Mouse (Mus musculus) stomach, embryonic 14.5 days (tissue): ENCODE measurements around the gene Tcp11. TPM values are rescaled to one million over a fixed set of nuclear protein-coding genes. Genes with fewer than 3 reads are reported as not detected.
A peak's percentile ranks its signal among the peaks of the same experiment; 100 is the strongest.

Source experiments
- ATAC-seq: fragments of 200-750 bp; cut with Nextera tagmentation; 2 replicates; pipeline ENCODE4 v1.8.0; 2017; ENCODE audit warnings: low read depth, moderate TSS enrichment; ENCODE audit not compliant: insufficient number of reproducible peaks, insufficient read depth, low FRiP score
- H3K27ac ChIP-seq: fragments of 300-500 bp; sonication (generic); 2 replicates; pipeline ENCODE4 v1.5.1; 2014; ENCODE audit warnings: mild to moderate bottlenecking, low read length, moderate library complexity, mixed read lengths
- H3K27me3 ChIP-seq: fragments of 300-500 bp; sonication (generic); 2 replicates; pipeline ENCODE4 v1.6.1; 2014; ENCODE audit warnings: low read length, control low read depth, mixed read lengths; ENCODE audit not compliant: control insufficient read depth, insufficient read depth
- H3K36me3 ChIP-seq: fragments of 300-500 bp; sonication (generic); 2 replicates; pipeline ENCODE4 v1.6.1; 2014; ENCODE audit warnings: mild to moderate bottlenecking, control low read depth, low read length, moderate library complexity, mixed read lengths; ENCODE audit not compliant: control insufficient read depth, insufficient read depth
- H3K4me1 ChIP-seq: fragments of 300-500 bp; sonication (generic); 2 replicates; pipeline ENCODE4 v1.6.1; 2014; ENCODE audit warnings: low read length, control low read depth, mixed read lengths; ENCODE audit not compliant: control insufficient read depth, insufficient read depth
- H3K4me2 ChIP-seq: fragments of 300-500 bp; sonication (generic); replicated peaks from 2 replicates; pipeline ENCODE4 v1.6.1; 2014; ENCODE audit warnings: low read depth, low read length, control low read depth
- H3K4me3 ChIP-seq: fragments of 300-500 bp; sonication (generic); 2 replicates; pipeline ENCODE4 v1.5.1; 2014; ENCODE audit warnings: low read depth, low read length, control low read depth
- H3K9ac ChIP-seq: fragments of 300-500 bp; sonication (generic); replicated peaks from 2 replicates; pipeline ENCODE4 v1.6.1; 2014; ENCODE audit warnings: low read depth, mild to moderate bottlenecking, control low read depth, low read length, moderate library complexity, mixed read lengths
- H3K9me3 ChIP-seq: fragments of 300-500 bp; sonication (generic); 2 replicates; pipeline ENCODE4 v1.6.1; 2016; ENCODE audit warnings: low read depth, low read length, control low read depth; ENCODE audit not compliant: control insufficient read depth
- WGBS: fragments of 180-500 bp; shearing (Covaris S2); extraction: QIAGEN DNeasy Blood & Tissue Kit; methylation state at CpG from one replicate; pipeline ENCODE4 v1.1.7; 2014; 5-methylcytosine and 5-hydroxymethylcytosine counted together
- polyA plus RNA-seq: library from polyadenylated mRNA; unstranded; fragments of >200 nt; fragmentation: Nextera tagmentation; extraction: Ambion mirVana; gene quantifications from 2 replicates; pipeline ENCODE4 v1.2.1, GENCODE M21; 2014

Tcp11 gene
- polyA plus RNA-seq: 2.3 and 2.9 TPM in 2 replicates

DNA sequence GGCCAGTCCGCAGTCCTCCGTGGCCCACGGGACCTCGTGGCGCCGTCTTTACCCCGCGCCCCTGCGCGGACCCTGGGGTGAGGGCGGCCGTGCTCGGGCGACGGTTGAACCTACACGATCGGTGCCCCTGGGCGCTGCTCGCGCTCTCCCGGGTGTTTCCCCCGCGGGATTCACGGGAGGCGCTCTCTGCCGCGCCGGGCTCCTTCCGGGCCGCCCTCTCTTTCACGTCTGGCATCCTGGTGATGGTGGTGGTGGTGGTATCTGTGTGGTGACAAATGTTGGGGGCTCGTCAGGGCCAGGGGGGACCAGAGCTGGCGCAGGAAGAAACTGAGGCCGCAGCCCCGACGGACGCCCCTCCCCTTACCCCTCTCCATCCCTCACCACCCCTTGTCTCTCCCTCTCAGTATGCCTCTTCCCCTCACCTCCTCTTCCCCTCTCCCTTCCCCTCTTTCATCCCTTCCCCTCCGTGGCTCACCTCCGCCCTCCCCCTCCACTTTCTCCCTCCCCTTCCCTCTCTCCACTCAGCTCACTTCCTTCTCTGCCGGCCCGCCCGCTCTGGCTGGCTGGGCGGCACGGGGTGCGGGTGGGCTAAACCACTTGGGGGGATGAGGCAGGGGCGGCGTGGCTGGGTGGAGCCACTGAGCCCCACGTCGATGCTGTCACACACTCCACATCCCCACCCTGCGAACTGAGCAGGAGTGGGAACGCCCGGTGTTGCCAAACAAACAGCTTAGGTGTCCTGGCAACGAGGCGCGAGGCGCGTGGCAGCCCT lies at the start of gene Tcp11:
TSS of gene Tcp11 (minus strand) at position 595 of the 772 bp plus-strand sequence.
- ATAC-seq: peak; percentile 87
- Histone ChIP-seq H3K27me3 (no peaks in the 10 kb centered on the region), H3K9ac (peak within 1 kb of the TSS; percentile 55), H3K36me3 (no peaks in the 10 kb centered on the region), H3K4me2 (peak within 1 kb of the TSS; percentile 100), H3K27ac (0 out of 2 replicates have a peak within 1 kb of the TSS, but pooled peaks have one; percentile 27), H3K4me1 (peaks cover 12% of the 10 kb centered on the region; the same call in 1 of the 2 replicates), H3K9me3 (no peaks in the 10 kb centered on the region), H3K4me3 (peak within 1 kb of the TSS; percentile 59)
- WGBS: 1% methylated on average over 53 of the region's 57 CpGs

DNA sequence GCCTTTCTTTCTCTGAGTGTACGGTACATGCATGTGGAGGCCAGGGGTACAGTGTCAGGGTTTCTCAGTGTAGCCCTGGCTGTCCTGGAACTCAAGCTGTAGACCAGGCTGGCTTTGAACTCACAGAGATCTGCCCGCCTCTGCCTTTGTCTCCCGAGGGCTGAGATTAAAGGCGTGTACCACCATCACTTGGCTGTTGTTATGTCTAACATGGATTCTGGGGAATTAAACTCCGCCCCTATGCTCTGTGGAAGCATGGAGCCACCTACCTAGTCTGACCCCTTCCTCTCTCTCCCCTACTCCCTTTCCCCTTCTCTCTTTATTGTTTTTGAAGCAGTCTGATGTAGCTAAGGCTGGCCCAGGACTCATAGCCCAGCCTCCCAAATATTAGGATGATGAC lies 49.4 kb upstream of the Tcp11 start:
- no peaks in the 10 kb centered on the region for H3K27me3 ChIP-seq
- ATAC-seq: no peak
- 95% methylated on average over 5 of the region's 5 CpGs for WGBS
- no peaks in the 10 kb centered on the region for H3K9me3 ChIP-seq
- H3K4me3 ChIP-seq: no peak overlapping the region
- H3K36me3 ChIP-seq: no peaks in the 10 kb centered on the region
- H3K4me1 ChIP-seq: no peaks in the 10 kb centered on the region
- H3K27ac ChIP-seq: no peak overlapping the region
- no peak overlapping the region for H3K9ac ChIP-seq
- H3K4me2 ChIP-seq: no peak overlapping the region

DNA sequence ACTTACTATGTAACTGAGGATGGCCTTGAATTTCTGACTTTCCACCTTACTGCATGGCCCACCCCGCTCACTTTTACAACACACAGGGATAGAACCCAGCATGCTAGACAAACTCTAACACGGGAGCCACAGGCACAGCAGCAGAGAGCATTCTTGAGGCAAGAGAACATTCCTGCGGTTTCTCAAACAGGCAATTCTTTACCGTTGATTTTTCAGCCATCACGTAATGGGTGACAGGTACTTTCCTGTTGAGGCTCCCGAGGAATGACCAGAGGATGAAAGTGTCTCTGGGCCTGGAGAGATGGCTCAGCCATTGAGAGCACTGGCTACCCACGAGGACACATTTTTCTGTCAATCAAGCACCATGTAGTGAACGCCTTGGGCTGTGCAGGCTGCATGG lies 43.9 kb upstream of the Tcp11 start:
- 54% methylated on average over 8 of the region's 8 CpGs for whole genome bisulfite sequencing
- H3K9me3 ChIP-seq: no peaks in the 10 kb centered on the region
- no peak overlapping the region for H3K9ac ChIP-seq
- H3K27me3 ChIP-seq: no peaks in the 10 kb centered on the region
- no peaks in the 10 kb centered on the region for H3K36me3 ChIP-seq
- no peak overlapping the region for H3K27ac ChIP-seq
- H3K4me3 ChIP-seq: no peak overlapping the region
- no peak overlapping the region for H3K4me2 ChIP-seq
- no peaks in the 10 kb centered on the region for H3K4me1 ChIP-seq
- no peak for ATAC-seq

DNA sequence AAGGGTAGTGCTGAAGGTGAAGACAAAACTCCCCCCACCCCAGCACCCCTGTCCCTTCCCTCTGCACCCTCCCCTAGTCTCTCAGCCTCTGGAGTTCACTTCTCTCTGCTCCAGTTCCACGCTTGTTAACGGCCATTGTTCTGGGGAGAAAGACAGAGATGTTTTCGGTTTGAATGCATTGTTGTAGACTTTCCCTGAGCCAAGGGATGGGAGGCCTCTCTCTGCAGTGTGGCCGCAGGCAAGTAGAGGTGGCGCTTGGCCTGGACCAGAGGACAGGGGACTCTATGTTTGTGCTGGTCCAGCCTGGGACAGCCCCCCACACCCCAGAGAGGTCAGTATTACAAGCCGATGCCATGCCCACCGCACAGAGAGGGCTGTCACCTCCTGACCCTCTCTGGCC lies 43.2 kb upstream of the Tcp11 start:
- Histone ChIP-seq H3K27ac (no peak overlapping the region), H3K4me3 (no peak overlapping the region), H3K9ac (no peak overlapping the region), H3K27me3 (no peaks in the 10 kb centered on the region), H3K36me3 (no peaks in the 10 kb centered on the region), H3K4me1 (no peaks in the 10 kb centered on the region), H3K4me2 (no peak overlapping the region), H3K9me3 (no peaks in the 10 kb centered on the region)
- no peak for ATAC-seq
- 50% methylated on average over 7 of the region's 7 CpGs for WGBS

DNA sequence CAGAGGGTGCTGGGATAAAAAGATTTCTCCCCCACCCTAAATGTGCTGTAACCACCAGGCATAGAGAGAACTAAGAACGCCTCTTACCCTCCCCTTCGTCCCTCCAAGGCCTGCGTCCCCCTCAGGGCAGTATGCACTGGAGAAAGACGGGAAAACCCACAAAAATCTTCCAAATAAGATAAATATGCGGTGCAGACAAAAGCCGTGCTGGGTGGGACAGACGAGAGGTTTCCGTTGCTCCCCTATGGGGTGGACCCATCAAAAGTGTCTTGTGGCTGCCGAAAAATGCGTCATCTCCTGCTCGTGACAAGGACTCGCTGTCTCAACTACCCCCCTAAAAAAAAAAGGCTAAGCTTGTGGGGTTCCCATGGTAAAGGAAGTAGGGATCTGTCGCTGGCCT lies 42.5 kb upstream of the Tcp11 start:
- Histone ChIP-seq H3K4me1 (no peaks in the 10 kb centered on the region), H3K4me2 (no peak overlapping the region), H3K9me3 (no peaks in the 10 kb centered on the region), H3K27me3 (no peaks in the 10 kb centered on the region), H3K4me3 (no peak overlapping the region), H3K9ac (no peak overlapping the region), H3K36me3 (no peaks in the 10 kb centered on the region), H3K27ac (no peak overlapping the region)
- 68% methylated on average over 13 of the region's 13 CpGs for WGBS
- no peak for ATAC-seq

DNA sequence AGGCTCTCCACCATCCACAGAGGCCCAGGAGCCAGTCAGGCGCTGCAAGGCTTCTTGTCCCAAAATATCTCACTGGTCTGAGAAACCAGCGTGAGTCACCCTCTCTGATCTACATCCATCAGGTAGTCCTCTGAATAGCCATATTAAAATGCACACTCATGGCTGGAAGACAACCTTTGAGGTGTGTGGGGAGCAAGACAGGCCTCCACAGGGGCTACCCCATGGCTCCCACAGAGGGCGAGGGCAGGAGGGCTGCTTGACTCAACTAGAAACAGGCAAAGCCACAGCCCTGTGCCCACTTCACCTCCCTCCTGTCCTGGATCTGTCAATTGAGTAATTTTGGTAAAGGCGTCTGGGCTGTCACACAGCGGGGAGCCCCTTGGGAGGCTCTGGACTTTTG lies 40.0 kb upstream of the Tcp11 start:
- Histone ChIP-seq H3K4me2 (no peak overlapping the region), H3K9ac (no peak overlapping the region), H3K9me3 (no peaks in the 10 kb centered on the region), H3K36me3 (no peaks in the 10 kb centered on the region), H3K4me3 (no peak overlapping the region), H3K4me1 (no peaks in the 10 kb centered on the region), H3K27ac (no peak overlapping the region), H3K27me3 (no peaks in the 10 kb centered on the region)
- WGBS: 81% methylated on average over 5 of the region's 5 CpGs
- ATAC-seq: no peak

DNA sequence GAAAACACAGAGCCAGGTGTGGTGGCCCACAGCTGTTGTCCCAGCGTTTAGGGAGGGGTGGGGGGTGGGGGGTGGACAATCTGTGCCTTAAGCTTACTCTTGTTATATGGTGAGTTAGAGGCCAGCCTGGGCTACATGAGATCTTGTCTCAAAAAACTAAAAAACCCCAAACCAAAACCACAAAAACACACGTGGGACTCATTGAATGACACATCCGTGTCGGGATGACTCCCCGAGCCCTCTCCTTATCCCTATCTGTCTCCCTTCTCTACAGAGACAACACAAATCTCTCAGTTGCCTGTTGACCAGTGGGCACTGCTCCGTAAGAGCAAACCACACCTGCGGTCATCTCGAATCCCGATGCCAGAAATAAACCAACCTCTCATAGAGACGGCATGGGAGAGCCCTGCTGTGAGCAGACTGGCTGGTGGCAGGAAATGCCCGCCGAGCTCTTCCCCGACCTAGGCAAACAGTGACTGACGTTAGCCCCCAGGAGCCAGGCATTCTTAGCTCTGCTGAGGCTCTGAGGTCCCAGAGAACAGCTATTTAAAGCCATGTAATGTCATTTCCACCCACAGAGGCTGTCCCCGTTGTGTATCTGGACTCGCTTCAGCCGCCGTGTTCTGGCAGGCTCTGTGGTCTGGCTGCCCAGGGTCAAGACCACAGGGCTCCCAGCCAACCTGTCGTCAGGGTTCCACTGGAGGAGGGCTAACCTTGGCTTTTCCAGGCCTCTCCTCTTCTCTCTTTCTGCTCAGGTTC lies 37.2 kb upstream of the Tcp11 start:
- H3K27ac ChIP-seq: no peak overlapping the region
- ATAC-seq: no peak
- 55% methylated on average over 19 of the region's 19 CpGs for WGBS
- H3K9ac ChIP-seq: no peak overlapping the region
- H3K4me2 ChIP-seq: no peak overlapping the region
- no peaks in the 10 kb centered on the region for H3K36me3 ChIP-seq
- H3K4me1 ChIP-seq: no peaks in the 10 kb centered on the region
- no peak overlapping the region for H3K4me3 ChIP-seq
- no peaks in the 10 kb centered on the region for H3K27me3 ChIP-seq
- no peaks in the 10 kb centered on the region for H3K9me3 ChIP-seq

DNA sequence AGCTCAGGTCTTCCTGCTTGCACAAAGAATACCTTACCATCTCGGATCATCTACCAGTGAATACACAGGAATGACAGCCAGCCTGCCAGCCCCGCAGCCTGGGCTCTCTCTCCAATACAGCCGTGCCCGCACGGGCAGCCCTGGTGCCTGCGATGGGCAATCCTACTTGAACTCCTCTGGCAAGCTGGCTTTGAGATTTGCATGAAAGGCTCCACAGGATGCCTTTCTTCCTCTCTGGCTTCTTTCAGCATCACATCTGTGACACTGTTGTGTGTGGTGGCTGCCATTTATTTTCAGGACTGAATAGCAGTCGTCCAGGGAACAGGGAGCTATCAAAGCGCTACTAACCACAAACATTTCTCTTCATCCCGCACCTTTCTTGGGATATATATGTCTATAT lies 35.9 kb upstream of the Tcp11 start:
- H3K36me3 ChIP-seq: no peaks in the 10 kb centered on the region
- H3K4me3 ChIP-seq: no peak overlapping the region
- no peaks in the 10 kb centered on the region for H3K4me1 ChIP-seq
- H3K9me3 ChIP-seq: no peaks in the 10 kb centered on the region
- no peak overlapping the region for H3K9ac ChIP-seq
- H3K4me2 ChIP-seq: no peak overlapping the region
- no peak overlapping the region for H3K27ac ChIP-seq
- no peaks in the 10 kb centered on the region for H3K27me3 ChIP-seq
- ATAC-seq: no peak
- WGBS: 88% methylated on average over 9 of the region's 9 CpGs
